Mouse (Mus musculus): ENCODE measurements around the gene Frem1. TPM values are rescaled to one million over a fixed set of nuclear protein-coding genes. Genes with fewer than 3 reads are reported as not detected.
A peak's percentile ranks its signal among the peaks of the same experiment; 100 is the strongest.

The Frem1 gene
- polyA plus RNA-seq, 1 experiment from 2014 or later = 4.8 TPM

DNA sequence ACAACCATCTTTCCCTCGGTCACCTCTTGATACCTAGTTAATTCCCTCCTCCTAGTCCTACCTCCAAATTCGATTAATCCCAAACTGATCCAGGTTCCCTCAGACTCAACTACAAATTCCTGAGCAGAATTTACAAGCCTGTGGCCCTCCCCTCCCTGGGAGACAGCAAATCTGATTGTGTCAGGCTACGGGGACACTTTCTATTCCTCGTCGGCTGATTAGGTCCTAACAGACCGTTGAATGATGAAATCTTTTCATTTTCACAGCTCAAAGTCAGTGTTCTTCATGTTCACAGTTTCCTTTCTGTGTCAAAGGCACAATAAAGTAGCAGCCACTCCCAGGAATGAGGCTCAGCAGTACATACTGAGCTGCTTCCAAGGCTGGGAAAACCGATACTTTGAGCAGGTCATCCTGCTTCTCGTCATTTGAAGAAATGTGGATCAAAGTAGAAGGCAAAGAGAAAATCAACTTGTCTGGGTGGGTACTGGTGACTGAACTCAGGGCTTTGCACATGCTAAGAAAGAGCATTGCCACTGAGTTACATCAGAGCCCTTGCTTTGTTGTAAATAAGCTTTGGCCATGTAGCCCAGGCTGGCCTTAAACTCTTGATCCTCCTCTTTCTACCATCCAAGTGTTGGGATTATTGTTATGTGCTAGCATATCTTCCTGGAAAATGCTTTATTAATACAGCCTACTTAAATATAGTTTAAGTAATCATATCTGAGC is 187.0 kb downstream of the Frem1 start:
- no peak overlapping the region for H3K4me2 ChIP-seq
- WGBS = 82% methylated on average over 8 of the region's 8 CpGs
- H3K27me3 ChIP-seq (replicated peaks; ENCODE audit: control insufficient read depth, insufficient read depth, low read length) = no peaks in the 10 kb centered on the region
- no peaks in the 10 kb centered on the region for H3K4me1 ChIP-seq (replicated peaks; ENCODE audit: control insufficient read depth, insufficient read depth, low read length)
- no peak overlapping the region for H3K9ac ChIP-seq (ENCODE audit: low read depth, low read length)
- no peak overlapping the region for H3K4me3 ChIP-seq (ENCODE audit: low read depth, low read length)
- no peaks in the 10 kb centered on the region for H3K36me3 ChIP-seq (ENCODE audit: control insufficient read depth, insufficient read depth, low read length)
- no peak overlapping the region for H3K27ac ChIP-seq (ENCODE audit: low read depth, low read length)
- DNase-seq (ENCODE audit: low spot score) = no peak
- H3K9me3 ChIP-seq (ENCODE audit: control insufficient read depth, low read length) = no peaks in the 10 kb centered on the region
- no peak for ATAC-seq (replicated peaks; ENCODE audit: low FRiP score)

DNA sequence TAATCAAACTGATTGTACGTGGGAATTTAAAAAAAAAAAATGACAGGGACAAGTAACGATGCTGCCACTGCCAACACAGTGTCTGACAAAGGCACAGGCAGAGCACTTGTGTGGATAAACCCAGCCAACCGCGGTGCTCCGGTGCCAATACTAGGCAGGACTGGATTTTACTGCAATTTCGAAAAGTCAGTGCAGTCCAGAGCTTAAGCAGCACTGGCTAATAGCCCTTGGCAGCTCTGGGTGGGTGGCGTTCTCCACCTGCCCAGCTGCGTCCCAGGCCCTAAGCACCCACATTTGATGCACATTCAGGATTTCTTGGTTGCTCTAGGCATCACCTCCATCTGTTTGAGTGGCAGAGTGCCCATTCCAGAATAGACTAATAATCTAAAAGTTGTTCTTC is 188.8 kb downstream of the Frem1 start:
- no peak overlapping the region for H3K27ac ChIP-seq (ENCODE audit: low read depth, low read length)
- no peaks in the 10 kb centered on the region for H3K4me1 ChIP-seq (replicated peaks; ENCODE audit: control insufficient read depth, insufficient read depth, low read length)
- H3K27me3 ChIP-seq (replicated peaks; ENCODE audit: control insufficient read depth, insufficient read depth, low read length) = no peaks in the 10 kb centered on the region
- no peaks in the 10 kb centered on the region for H3K36me3 ChIP-seq (ENCODE audit: control insufficient read depth, insufficient read depth, low read length)
- no peak for ATAC-seq (replicated peaks; ENCODE audit: low FRiP score)
- 88% methylated on average over 8 of the region's 8 CpGs for WGBS
- no peak overlapping the region for H3K4me2 ChIP-seq
- no peak overlapping the region for H3K9ac ChIP-seq (ENCODE audit: low read depth, low read length)
- no peak for DNase-seq (ENCODE audit: low spot score)
- no peaks in the 10 kb centered on the region for H3K9me3 ChIP-seq (ENCODE audit: control insufficient read depth, low read length)
- H3K4me3 ChIP-seq (ENCODE audit: low read depth, low read length) = no peak overlapping the region

DNA sequence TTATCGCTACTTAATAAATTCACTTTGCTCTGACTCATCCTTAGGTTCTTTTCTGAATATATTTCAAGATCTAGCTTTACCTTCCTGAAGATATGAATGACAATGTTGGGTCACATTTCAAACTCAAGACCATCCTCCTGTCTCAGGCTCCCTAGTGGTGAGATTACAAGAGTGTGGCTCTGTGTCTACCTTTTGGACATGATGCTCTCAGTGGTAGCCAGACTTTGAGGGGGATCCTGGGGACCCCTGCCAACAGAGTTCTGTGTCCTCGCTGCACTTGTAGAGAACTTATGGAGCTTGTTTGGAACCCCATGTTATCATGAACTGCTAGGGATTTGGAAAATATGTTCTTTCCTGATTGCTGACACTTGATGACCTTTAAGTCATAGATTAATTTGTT is 190.7 kb downstream of the Frem1 start:
- Histone ChIP-seq H3K9ac (ENCODE audit: low read depth, low read length) (no peak overlapping the region), H3K27ac (ENCODE audit: low read depth, low read length) (no peak overlapping the region), H3K27me3 (replicated peaks; ENCODE audit: control insufficient read depth, insufficient read depth, low read length) (no peaks in the 10 kb centered on the region), H3K4me3 (ENCODE audit: low read depth, low read length) (no peak overlapping the region), H3K4me2 (no peak overlapping the region), H3K36me3 (ENCODE audit: control insufficient read depth, insufficient read depth, low read length) (no peaks in the 10 kb centered on the region), H3K4me1 (replicated peaks; ENCODE audit: control insufficient read depth, insufficient read depth, low read length) (no peaks in the 10 kb centered on the region), H3K9me3 (ENCODE audit: control insufficient read depth, low read length) (no peaks in the 10 kb centered on the region)
- 94% methylated on average over 2 of the region's 2 CpGs for WGBS
- no peak for DNase-seq (ENCODE audit: low spot score)
- no peak for ATAC-seq (replicated peaks; ENCODE audit: low FRiP score)

DNA sequence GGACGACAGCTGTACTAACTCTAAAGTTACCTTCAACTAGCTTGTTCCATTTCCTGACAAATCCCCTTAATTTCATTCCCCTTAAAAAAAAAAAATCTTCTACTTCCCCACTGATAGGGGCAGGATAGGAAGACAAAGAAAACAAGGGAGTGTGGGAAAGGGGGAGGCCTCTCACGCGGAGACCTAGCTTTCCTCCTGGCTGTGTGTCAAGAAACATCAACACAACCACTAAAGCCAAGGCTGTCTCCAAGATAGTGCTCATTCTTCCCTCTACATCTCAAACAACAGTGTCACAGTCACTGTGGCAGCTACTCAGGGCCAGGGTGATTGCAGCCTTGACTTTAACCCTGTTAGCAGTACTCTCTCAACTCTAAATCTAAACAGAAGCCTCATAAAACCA is 191.6 kb downstream of the Frem1 start:
- H3K4me1 ChIP-seq (replicated peaks; ENCODE audit: control insufficient read depth, insufficient read depth, low read length) = no peaks in the 10 kb centered on the region
- H3K4me2 ChIP-seq = no peak overlapping the region
- H3K4me3 ChIP-seq (ENCODE audit: low read depth, low read length) = no peak overlapping the region
- no peaks in the 10 kb centered on the region for H3K9me3 ChIP-seq (ENCODE audit: control insufficient read depth, low read length)
- H3K9ac ChIP-seq (ENCODE audit: low read depth, low read length) = no peak overlapping the region
- WGBS = 55% methylated on average over 3 of the region's 3 CpGs
- H3K27me3 ChIP-seq (replicated peaks; ENCODE audit: control insufficient read depth, insufficient read depth, low read length) = no peaks in the 10 kb centered on the region
- no peak overlapping the region for H3K27ac ChIP-seq (ENCODE audit: low read depth, low read length)
- no peaks in the 10 kb centered on the region for H3K36me3 ChIP-seq (ENCODE audit: control insufficient read depth, insufficient read depth, low read length)
- no peak for DNase-seq (ENCODE audit: low spot score)
- ATAC-seq (replicated peaks; ENCODE audit: low FRiP score) = no peak

DNA sequence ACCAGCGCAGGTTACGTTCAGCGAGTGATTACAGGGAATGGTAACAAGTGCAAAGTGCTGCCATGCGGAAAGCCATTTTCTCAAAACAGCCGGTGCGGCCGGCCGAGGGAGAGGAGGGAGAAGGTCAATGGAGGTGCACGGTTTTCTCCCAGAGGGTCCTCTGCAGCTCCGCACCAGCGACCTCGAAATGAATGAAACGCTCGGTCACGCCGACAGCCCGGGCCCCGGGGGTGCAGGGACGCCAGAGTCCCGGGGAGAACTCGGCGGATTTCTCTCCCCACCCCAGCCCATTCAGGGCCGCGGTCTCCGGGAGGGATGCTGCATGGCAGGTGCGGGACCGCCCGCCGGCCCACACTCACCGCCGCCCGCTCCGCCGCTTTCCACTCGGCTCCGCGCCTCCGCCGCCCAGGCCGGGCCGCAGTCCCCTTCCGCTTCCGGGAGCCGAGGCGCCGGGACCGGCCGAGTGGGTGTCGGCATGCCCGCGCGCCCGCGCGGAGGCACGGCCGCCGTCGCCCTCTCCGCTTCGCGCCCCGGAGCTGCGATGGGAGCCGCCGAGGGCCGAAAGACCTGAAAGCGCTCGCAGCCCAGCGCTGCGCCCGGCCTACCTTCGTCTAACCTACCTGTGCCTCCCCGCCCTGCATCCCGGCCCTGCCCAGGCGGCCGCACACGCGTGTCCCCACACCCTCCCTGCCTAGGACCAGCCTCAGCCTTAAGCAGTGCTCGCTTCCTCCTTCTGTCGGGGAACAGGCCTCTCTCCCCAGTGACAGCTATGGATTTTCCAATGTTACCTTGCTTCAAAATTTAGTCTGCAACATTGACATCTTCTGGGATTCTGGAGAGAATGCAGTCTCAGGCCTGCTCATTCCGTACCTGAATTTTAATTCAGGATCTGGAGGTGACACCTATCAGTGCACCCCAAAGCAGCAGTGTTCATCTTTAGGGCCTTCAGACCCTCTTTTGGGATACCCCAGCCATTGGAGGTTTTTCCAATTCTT is 192.7 kb downstream of the Frem1 start, which contains the start of gene Zdhhc21:
Gene Zdhhc21 (minus strand): TSS at position 828 of the 995 bp plus-strand sequence.
- no peaks in the 10 kb centered on the region for H3K4me1 ChIP-seq (replicated peaks; ENCODE audit: control insufficient read depth, insufficient read depth, low read length)
- peak within 1 kb of the TSS; percentile 84 for H3K4me3 ChIP-seq (ENCODE audit: low read depth, low read length)
- H3K9me3 ChIP-seq (ENCODE audit: control insufficient read depth, low read length) = no peaks in the 10 kb centered on the region
- H3K9ac ChIP-seq (ENCODE audit: low read depth, low read length) = peak within 1 kb of the TSS; percentile 81
- no peaks in the 10 kb centered on the region for H3K27me3 ChIP-seq (replicated peaks; ENCODE audit: control insufficient read depth, insufficient read depth, low read length)
- DNase-seq (ENCODE audit: low spot score) (peak; percentile 72), ATAC-seq (replicated peaks; ENCODE audit: low FRiP score) (peak; percentile 85)
- H3K36me3 ChIP-seq (ENCODE audit: control insufficient read depth, insufficient read depth, low read length) = no peaks in the 10 kb centered on the region
- WGBS = 1% methylated on average over 68 of the region's 82 CpGs
- peak within 1 kb of the TSS; percentile 22 for H3K27ac ChIP-seq (ENCODE audit: low read depth, low read length)
- H3K4me2 ChIP-seq = peak within 1 kb of the TSS; percentile 79

DNA sequence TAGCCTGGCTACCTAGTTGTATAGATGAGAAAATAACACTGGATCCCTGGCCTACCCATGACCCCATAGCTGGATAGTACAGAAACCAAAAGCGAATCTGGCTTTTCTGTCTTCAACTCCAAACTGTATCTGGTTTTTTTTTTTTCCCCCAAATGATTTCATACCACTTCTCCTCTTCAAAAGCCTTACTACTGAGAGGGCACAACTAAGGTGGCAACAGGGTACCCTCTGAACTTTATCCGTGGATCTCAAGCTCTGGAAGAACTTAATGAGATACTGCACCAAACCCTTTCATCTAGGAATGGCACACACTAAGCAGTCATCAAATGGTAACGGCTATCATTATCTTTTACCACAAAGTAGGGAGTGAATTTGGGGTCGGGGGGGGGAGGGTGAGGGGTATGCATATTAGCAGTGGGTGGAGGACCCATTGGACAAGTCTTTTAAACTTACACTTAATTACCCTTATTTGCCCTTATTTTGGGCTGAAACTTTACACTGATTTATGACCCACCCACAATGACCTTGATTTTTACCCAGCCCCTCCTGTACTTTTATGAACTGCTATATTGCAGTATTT is 193.6 kb downstream of the Frem1 start:
- ATAC-seq (replicated peaks; ENCODE audit: low FRiP score) (0 out of 2 replicates have a peak, but pooled peaks have one; percentile 15), DNase-seq (ENCODE audit: low spot score) (no peak)
- no peaks in the 10 kb centered on the region for H3K36me3 ChIP-seq (ENCODE audit: control insufficient read depth, insufficient read depth, low read length)
- H3K4me3 ChIP-seq (ENCODE audit: low read depth, low read length) = peak overlapping the region; percentile 84
- peak overlapping the region; percentile 81 for H3K9ac ChIP-seq (ENCODE audit: low read depth, low read length)
- 18% methylated on average over 4 of the region's 4 CpGs for WGBS
- H3K27me3 ChIP-seq (replicated peaks; ENCODE audit: control insufficient read depth, insufficient read depth, low read length) = no peaks in the 10 kb centered on the region
- peak overlapping the region; percentile 79 for H3K4me2 ChIP-seq
- no peaks in the 10 kb centered on the region for H3K9me3 ChIP-seq (ENCODE audit: control insufficient read depth, low read length)
- H3K27ac ChIP-seq (ENCODE audit: low read depth, low read length) = no peak overlapping the region; the same call in 1 of the 2 replicates
- no peaks in the 10 kb centered on the region for H3K4me1 ChIP-seq (replicated peaks; ENCODE audit: control insufficient read depth, insufficient read depth, low read length)

DNA sequence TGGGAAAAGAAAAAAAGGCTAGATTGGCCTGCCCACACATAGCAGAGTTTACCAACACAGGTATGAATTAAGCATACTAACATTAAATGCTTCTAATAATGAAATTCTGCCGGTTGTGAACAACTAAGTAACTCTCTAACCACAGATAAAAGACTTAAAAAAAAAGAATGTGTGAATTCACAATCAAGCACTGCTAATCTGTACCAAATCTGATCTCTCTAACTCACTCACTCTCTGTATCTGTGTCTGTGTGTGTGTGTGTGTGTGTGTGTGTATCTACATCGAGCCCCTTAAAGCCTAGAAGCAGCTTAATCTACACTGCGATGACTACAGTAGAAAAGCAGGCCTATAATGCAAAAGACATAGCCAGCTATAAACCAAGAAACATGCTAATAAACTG is 195.2 kb downstream of the Frem1 start:
- ATAC-seq (replicated peaks; ENCODE audit: low FRiP score) (no peak), DNase-seq (ENCODE audit: low spot score) (no peak)
- Histone ChIP-seq H3K4me1 (replicated peaks; ENCODE audit: control insufficient read depth, insufficient read depth, low read length) (peaks cover 1% of the 10 kb centered on the region; the same call in 1 of the 2 replicates), H3K27ac (ENCODE audit: low read depth, low read length) (no peak overlapping the region), H3K4me2 (no peak overlapping the region), H3K4me3 (ENCODE audit: low read depth, low read length) (no peak overlapping the region), H3K36me3 (ENCODE audit: control insufficient read depth, insufficient read depth, low read length) (peaks cover 2% of the 10 kb centered on the region; the same call in 1 of the 2 replicates), H3K27me3 (replicated peaks; ENCODE audit: control insufficient read depth, insufficient read depth, low read length) (no peaks in the 10 kb centered on the region), H3K9ac (ENCODE audit: low read depth, low read length) (no peak overlapping the region), H3K9me3 (ENCODE audit: control insufficient read depth, low read length) (no peaks in the 10 kb centered on the region)
- 74% methylated on average over 3 of the region's 3 CpGs for WGBS

DNA sequence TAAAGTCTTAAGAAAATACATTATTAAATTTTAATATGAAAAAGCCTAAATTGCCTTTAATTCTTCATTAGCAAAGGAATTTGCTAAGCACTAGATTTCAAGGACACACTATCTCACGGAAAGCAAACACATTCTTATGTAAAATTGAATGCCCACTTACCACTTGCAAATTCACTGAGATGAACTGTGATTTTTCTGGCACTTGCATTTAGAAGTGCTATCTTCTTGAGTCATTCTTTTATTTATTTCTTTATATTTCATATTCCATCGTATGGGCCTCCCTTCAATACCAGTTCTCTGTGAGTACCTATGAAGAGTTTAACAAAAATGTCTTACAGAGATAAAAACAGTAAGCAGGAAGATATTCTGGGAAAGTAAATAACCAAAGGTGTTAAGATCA is 198.3 kb downstream of the Frem1 start:
- 88% methylated on average over 2 of the region's 2 CpGs for WGBS
- Histone ChIP-seq H3K27ac (ENCODE audit: low read depth, low read length) (no peak overlapping the region), H3K4me1 (replicated peaks; ENCODE audit: control insufficient read depth, insufficient read depth, low read length) (peaks cover 10% of the 10 kb centered on the region), H3K9ac (ENCODE audit: low read depth, low read length) (no peak overlapping the region), H3K4me2 (no peak overlapping the region), H3K4me3 (ENCODE audit: low read depth, low read length) (no peak overlapping the region), H3K27me3 (replicated peaks; ENCODE audit: control insufficient read depth, insufficient read depth, low read length) (no peaks in the 10 kb centered on the region), H3K9me3 (ENCODE audit: control insufficient read depth, low read length) (no peaks in the 10 kb centered on the region), H3K36me3 (ENCODE audit: control insufficient read depth, insufficient read depth, low read length) (peaks cover 2% of the 10 kb centered on the region; the same call in 1 of the 2 replicates)
- ATAC-seq (replicated peaks; ENCODE audit: low FRiP score) (no peak), DNase-seq (ENCODE audit: low spot score) (no peak)

Measured in liver, embryonic 11.5 days (tissue).